Mouse (Mus musculus) limb, embryonic 14.5 days (tissue): ENCODE measurements at regions not wholly inside any gene's neighbourhood (a gene's known extent, or its start where the extent isn't known, plus 50 kb on each side); places are given as distances from the start of the nearest gene placed in this dataset.

Source experiments
- ATAC-seq: fragments of 200-750 bp; cut with Nextera tagmentation; 2 replicates; pipeline ENCODE4 v1.8.0; 2017; ENCODE audit warnings: low read depth, moderate number of reproducible peaks, moderate TSS enrichment; ENCODE audit not compliant: low FRiP score
- DNase-seq: peaks from one replicate; pipeline ENCODE4 v3.0.0-alpha.2; 2015; ENCODE audit warnings: low spot score
- H3K27ac ChIP-seq: fragments of 300-500 bp; sonication (generic); replicated peaks from 2 replicates; pipeline ENCODE4 v1.5.1; 2014; ENCODE audit warnings: low read depth, mild to moderate bottlenecking, low read length, moderate library complexity, mixed read lengths
- H3K27me3 ChIP-seq: fragments of 300-500 bp; sonication (generic); 2 replicates; pipeline ENCODE4 v1.6.1; 2014; ENCODE audit warnings: low read length, mixed read lengths; ENCODE audit not compliant: control insufficient read depth, insufficient read depth
- H3K36me3 ChIP-seq: fragments of 300-500 bp; sonication (generic); 2 replicates; pipeline ENCODE4 v1.6.1; 2014; ENCODE audit warnings: mild to moderate bottlenecking, low read length, moderate library complexity, mixed read lengths; ENCODE audit not compliant: control insufficient read depth, insufficient read depth
- H3K4me1 ChIP-seq: fragments of 300-500 bp; sonication (generic); 2 replicates; pipeline ENCODE4 v1.6.1; 2014; ENCODE audit warnings: antibody characterized with exemption, low read length, mixed read lengths; ENCODE audit not compliant: control insufficient read depth, insufficient read depth
- H3K4me2 ChIP-seq: fragments of 300-500 bp; sonication (generic); replicated peaks from 2 replicates; pipeline ENCODE4 v1.6.1; 2014; ENCODE audit warnings: low read depth, mild to moderate bottlenecking, low read length, moderate library complexity; ENCODE audit not compliant: severe bottlenecking
- H3K4me3 ChIP-seq: fragments of 300-500 bp; sonication (generic); replicated peaks from 2 replicates; pipeline ENCODE4 v1.5.1; 2014; ENCODE audit warnings: low read length
- H3K9ac ChIP-seq: fragments of 300-500 bp; sonication (generic); 2 replicates; pipeline ENCODE4 v1.6.1; 2014; ENCODE audit warnings: mild to moderate bottlenecking, low read depth, low read length, moderate library complexity; ENCODE audit not compliant: severe bottlenecking
- H3K9me3 ChIP-seq: fragments of 300-500 bp; sonication (generic); 2 replicates; pipeline ENCODE4 v1.6.1; 2016; ENCODE audit warnings: low read length; ENCODE audit not compliant: control insufficient read depth
- POLR2A ChIP-seq: fragments of 200-500 bp; IDR thresholded peaks from 2 replicates; pipeline ENCODE4 v1.8.0; 2012; ENCODE audit warnings: inconsistent platforms, mild to moderate bottlenecking, moderate library complexity, borderline replicate concordance; ENCODE audit not compliant: insufficient read depth, insufficient read length; ENCODE audit errors: extremely low read depth
- WGBS: fragments of 180-500 bp; shearing (Covaris S2); extraction: QIAGEN DNeasy Blood & Tissue Kit; methylation state at CpG from one replicate; pipeline ENCODE4 v1.1.7; 2014; 5-methylcytosine and 5-hydroxymethylcytosine counted together

DNA sequence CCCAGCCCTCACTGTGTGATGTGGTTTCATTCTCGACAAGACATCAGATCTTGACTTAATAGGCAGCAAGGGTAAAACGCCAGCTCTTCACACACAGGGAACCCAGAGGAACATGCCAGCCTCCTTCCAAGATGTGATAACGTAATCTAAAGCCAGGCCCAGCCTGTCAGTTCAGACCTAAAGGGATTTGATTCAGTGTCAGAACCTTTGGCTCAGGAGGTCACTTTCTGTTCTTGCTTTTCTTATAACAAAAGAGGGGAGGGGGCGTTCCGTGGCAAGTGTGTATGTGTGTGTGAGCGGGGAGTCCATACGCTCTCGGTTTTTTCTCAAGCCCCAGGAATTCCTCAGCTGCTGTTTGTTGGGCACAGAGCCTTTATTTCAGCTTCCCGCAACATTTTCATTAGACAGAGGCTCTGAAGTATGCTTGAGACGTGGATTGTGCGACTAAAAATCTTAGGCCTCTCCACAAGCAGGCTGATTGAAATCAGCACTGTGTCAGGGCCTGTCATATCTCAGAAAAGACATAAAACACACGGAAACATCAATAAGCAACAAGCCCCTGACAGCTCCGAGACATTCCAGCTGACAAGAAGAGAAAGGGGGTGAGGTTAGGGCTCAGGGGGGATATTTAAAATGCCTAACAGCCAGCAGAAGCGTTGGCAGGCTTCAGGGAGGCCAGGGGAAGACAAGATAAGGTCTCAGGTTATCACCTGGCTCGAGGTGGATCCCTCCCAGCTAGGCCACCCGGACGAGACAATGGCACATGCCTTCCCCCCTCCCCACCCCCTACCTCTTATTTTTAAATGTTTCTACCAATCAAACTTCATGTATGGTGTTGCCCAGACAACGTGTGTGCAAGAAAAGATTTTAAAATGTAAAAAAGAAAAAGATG lies 298.5 kb downstream of the Nr2f2 start:
- Histone ChIP-seq H3K36me3 (no peaks in the 10 kb centered on the region), H3K4me2 (no peak overlapping the region), H3K4me3 (no peak overlapping the region), H3K9ac (no peak overlapping the region), H3K27ac (no peak overlapping the region), H3K4me1 (no peaks in the 10 kb centered on the region), H3K9me3 (no peaks in the 10 kb centered on the region), H3K27me3 (no peaks in the 10 kb centered on the region)
- 33% methylated on average over 18 of the region's 18 CpGs for WGBS
- no peak for TF ChIP-seq POLR2A
- ATAC-seq (no peak), DNase-seq (no peak)

GRCm38 (mm10) chr7:70067071-70067470 lies 299.5 kb downstream of the Nr2f2 start:
- Histone ChIP-seq H3K36me3 (no peaks in the 10 kb centered on the region), H3K4me3 (no peak overlapping the region), H3K27ac (no peak overlapping the region), H3K4me1 (no peaks in the 10 kb centered on the region), H3K9me3 (no peaks in the 10 kb centered on the region), H3K27me3 (no peaks in the 10 kb centered on the region), H3K4me2 (no peak overlapping the region), H3K9ac (no peak overlapping the region)
- DNase-seq (no peak), ATAC-seq (no peak)
- no peak for TF ChIP-seq POLR2A
- WGBS, result 62% methylated on average over 5 of the region's 5 CpGs

GRCm38 (mm10) chr7:70066448-70066847 lies 300.1 kb downstream of the Nr2f2 start:
- no peaks in the 10 kb centered on the region for H3K27me3 ChIP-seq
- no peak overlapping the region for H3K27ac ChIP-seq
- WGBS, result 79% methylated on average over 7 of the region's 7 CpGs
- H3K4me1 ChIP-seq, result no peaks in the 10 kb centered on the region
- DNase-seq (no peak), ATAC-seq (no peak)
- H3K9me3 ChIP-seq, result no peaks in the 10 kb centered on the region
- H3K9ac ChIP-seq, result no peak overlapping the region
- H3K4me3 ChIP-seq, result no peak overlapping the region
- no peaks in the 10 kb centered on the region for H3K36me3 ChIP-seq
- no peak overlapping the region for H3K4me2 ChIP-seq
- no peak for TF ChIP-seq POLR2A

GRCm38 (mm10) chr7:70065471-70066130 lies 300.9 kb downstream of the Nr2f2 start:
- Histone ChIP-seq H3K27ac (no peak overlapping the region), H3K9ac (no peak overlapping the region), H3K9me3 (no peaks in the 10 kb centered on the region), H3K4me3 (no peak overlapping the region), H3K36me3 (no peaks in the 10 kb centered on the region), H3K4me2 (no peak overlapping the region), H3K27me3 (no peaks in the 10 kb centered on the region), H3K4me1 (no peaks in the 10 kb centered on the region)
- ATAC-seq, result no peak
- no peak for DNase-seq
- TF ChIP-seq POLR2A, result no peak
- 37% methylated on average over 11 of the region's 11 CpGs for WGBS

GRCm38 (mm10) chr7:70047415-70047753 lies 319.2 kb downstream of the Nr2f2 start:
- ATAC-seq, result no peak
- Histone ChIP-seq H3K27me3 (no peaks in the 10 kb centered on the region), H3K27ac (no peak overlapping the region), H3K4me2 (no peak overlapping the region), H3K4me3 (no peak overlapping the region), H3K36me3 (no peaks in the 10 kb centered on the region), H3K9ac (no peak overlapping the region), H3K9me3 (no peaks in the 10 kb centered on the region), H3K4me1 (no peaks in the 10 kb centered on the region)
- no peak for TF ChIP-seq POLR2A
- DNase-seq, result no peak
- 94% methylated on average over 5 of the region's 5 CpGs for WGBS
